Mouse (Mus musculus) CD8-positive naive resting alpha-beta T cell, adult 2 months (primary cell): ENCODE data around the gene Rft1.

Experiments used
- DNase-seq, 2 experiments: peaks; one replicate each; pipeline ENCODE4 v3.0.0; 2022; ENCODE audit warnings: low read depth in 2 of 2, low spot score in 2 of 2

The Rft1 gene

DNA sequence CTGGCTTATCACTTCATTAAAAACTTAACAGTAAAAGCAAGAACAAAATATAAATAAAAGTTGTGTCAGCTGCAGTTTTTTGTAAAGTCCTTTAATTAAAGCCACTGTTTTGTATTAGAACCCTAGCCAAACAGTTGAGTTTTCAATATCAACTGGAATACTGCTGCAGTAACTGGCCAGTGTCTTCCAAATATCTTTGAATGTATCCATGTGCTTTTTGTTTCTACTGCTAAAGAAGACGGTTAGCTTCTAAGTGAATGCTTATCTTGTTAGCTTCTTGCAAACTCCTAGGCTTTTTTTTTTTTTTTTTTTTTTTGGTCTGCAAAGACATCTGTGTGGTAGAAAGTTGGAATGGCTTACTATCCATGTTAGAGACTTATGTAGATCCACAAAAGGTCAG, 65.4 kb downstream of the Rft1 start:
- DNase-seq: no peak

- no peak for DNase-seq
These were observed 67.7 kb downstream of the Rft1 start for GRCm38 (mm10) chr14:30721850-30722249.

DNA sequence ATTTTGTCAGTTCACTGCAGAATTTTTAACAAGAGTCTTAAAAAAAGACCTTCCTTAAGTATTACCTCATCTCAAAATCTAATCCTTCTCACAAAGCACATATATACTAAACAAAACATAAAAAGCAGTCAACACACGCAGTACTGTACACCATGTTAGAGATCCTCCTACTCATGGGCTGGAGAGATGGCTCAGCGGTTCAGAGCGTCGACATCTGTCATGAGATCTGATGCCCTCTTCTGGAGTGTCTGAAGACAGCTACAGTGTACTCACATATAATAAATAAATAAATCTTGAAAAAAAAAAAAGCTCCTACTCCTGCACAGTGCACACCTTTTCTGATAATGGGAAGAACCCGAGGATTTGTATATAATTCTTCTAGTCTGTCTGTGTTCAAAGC, 68.2 kb downstream of the Rft1 start:
- no peak for DNase-seq

DNA sequence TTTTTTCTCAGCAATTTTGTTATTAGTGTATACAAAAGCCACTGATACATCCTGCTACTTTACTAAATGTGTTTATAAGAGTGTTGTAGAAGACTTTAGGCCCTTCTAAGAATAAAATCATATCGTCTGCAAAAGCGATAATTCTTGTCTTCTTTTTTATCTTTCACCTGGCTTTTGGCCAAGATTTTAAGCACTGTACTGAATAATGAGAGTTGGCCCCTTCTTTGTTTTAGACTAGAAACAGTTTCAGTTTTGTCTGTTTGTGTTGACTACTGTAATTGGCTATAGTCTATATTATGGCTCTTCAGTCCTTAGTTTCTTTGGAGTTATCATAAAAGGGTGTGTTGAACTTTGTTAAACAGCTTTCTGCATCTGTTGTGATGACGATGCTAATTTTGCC, 77.7 kb downstream of the Rft1 start:
- DNase-seq: no peak

GRCm38 (mm10) chr14:30734665-30735064, 80.5 kb downstream of the Rft1 start:
- DNase-seq: no peak

- no peak for DNase-seq
These were observed 81.7 kb downstream of the Rft1 start for GRCm38 (mm10) chr14:30735810-30736209.

- no peak for DNase-seq
These were observed 82.3 kb downstream of the Rft1 start for GRCm38 (mm10) chr14:30736413-30736812.
